Mouse (Mus musculus): ENCODE data around the gene Ctbp2.

Ctbp2 gene

DNA sequence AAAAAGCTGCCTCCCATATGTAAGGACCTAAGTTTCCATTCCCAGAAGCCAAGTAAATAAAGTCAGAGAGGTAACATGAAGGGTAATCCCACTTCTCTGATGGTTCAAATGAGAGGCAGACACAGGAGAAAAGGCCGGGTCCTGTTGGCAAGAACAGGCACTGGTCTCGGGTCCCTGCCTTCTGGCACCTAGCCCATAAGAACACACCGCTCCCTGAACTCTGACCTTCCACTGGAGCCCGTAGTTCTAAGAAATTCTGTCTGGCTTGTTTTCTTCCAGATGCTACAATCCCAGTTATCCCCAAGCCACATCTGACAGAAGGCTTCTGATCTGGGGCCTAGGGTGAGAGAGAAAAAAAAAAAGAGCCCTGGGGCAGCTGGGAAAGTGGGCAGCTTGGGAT, 35.7 kb downstream of the Ctbp2 start:
- DNase-seq (ENCODE audit: low spot score in 2 of 2): no peak

DNA sequence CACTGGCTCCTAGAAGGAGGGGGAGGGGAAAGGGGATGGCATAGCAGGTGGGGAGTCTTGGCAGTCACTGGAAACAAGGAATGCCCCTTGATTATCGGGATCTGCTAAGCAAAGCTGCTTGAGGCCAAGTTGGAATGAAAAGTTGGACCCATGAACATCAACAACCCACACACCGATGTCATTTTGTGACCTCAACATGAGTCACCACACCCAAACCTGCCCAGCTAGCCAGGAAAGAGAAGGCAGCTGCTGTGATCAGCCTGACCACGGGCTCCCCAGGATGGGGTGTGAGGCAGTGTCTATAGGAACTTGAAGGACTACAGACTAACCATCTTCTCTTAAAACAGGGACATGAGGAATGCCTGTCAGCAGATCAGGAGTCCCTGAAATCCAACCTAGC, 38.7 kb downstream of the Ctbp2 start:
- no peak for DNase-seq (ENCODE audit: low spot score in 2 of 2)

DNA sequence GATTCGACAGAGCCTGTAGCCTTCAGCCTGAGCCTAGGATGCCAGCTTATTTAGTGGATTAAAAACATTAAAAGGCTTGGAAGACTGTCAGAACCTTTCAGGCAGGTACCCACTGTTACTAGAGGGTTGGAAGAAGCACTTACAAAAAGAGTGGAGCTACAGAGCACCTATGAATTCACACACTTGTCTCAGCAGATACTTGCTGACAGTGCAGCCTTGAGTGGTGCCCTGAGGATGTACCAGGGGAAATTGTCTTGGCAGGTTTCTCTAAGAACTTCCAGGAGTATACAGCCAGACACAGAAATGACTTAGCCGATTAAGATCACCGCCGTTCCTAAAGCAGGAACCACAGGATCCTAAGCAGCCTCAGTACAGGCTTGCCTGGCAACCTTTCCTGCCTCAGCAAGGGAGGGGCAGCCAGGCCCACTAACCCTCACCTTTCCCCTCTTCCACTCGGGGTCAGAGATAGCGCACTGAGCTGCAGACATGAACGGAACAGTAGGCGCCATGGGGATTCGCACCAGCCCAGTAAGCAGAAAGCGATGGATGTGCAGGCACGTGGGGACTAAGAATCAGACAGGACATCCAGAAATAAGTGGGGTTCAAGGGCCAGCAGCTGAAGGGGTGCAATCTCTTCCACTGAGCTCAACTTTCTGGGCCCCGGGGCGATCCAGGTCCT, 40.1 kb downstream of the Ctbp2 start:
- peak in 1 of 2 experiments; percentile 32 for DNase-seq (ENCODE audit: low spot score in 2 of 2)

DNA sequence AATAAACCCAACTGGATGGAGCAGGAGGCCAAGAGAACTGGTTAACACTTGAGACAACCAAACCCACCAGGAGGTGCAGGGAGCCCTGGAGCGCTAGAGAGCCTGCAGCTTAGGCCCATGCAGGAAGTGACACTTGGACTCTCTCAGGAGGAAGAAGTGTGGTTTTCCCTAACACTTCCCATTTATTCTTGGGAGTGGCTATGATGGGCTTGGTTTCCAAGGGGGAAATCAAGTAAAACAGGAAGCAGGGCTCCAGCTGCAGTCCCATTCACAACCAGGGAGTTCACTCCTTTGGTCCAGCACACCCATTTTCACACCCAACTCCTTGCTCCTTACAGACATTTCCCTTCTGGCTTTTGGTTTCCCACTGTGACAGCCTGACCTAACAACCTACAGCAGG, 45.2 kb downstream of the Ctbp2 start:
- no peak for DNase-seq (ENCODE audit: low spot score in 2 of 2)

DNA sequence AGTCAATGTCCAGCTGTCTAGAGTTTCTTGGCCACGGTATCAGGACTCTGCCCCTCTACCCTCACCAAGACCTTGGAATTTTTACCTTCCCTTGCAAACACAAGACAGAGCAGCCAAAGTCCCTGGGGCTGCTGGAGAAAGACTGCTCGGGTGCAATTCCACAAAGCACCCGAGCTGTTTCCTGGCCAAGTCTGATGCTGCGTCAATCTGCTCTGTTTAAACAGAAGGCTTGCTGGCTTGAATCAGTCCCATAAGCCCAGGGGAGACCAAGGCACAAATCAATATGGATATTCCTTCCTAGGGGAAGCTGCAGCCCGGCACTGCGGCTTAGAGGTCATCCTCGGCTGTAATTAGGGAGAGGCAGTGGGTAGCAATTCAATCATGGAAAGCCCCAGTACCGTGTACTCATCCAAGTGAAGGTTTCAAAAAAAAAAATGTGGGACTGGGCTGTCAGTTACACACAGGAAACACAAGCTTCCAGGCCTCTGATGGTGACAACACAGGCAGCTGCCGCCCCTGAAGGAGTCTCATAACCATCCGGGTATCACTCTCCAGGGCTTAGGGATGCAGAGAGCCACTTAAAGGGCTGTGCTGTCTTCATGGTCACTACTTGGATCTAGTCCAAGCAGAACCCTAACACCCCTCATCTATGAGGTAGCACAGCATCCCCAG, 49.6 kb downstream of the Ctbp2 start:
- DNase-seq (ENCODE audit: low spot score in 2 of 2): no peak

DNA sequence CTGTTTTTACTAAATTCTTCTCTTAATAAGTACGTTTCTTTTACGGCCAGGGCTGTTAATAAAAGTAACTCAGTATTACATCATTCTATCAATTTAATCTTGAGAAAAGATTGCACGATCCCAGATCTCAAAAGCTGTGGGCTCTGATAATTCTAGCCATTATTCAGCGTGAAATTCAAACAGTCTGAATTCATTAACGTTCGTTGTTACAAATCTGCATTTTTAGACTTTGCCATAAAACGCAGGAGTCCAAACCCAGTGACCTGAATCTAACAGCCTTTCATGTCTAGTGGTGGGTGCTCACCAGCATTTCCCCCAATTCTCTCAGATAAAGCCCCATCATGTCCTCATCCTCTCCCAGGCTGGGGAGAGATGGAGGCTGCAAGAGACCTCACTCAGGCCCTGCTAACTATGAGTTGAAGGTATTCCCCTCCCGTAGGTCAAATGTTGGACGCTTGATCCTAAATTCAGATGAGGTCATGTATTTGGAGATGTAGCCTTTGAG, 51.0 kb downstream of the Ctbp2 start:
- DNase-seq (ENCODE audit: low spot score in 2 of 2): no peak

DNA sequence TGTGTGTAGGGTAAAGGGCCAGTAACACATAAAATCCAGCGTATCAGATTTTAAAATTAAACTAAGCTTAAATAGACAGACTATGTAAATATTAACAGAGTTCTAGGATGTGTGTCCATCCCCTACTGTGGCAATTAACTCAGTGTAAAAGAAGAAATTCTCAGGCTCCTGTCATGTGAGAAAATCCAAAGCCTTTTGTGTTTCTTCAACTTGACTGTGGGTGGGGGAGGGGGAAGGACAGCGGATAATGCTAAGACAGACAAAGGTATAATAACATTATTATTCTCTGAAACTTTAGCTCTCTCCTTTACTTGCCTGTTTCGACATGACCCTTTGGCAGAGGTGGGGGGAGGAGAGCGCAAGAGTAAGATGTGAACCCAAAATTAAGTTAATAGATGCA, 51.6 kb downstream of the Ctbp2 start:
- no peak for DNase-seq (ENCODE audit: low spot score in 2 of 2)

DNA sequence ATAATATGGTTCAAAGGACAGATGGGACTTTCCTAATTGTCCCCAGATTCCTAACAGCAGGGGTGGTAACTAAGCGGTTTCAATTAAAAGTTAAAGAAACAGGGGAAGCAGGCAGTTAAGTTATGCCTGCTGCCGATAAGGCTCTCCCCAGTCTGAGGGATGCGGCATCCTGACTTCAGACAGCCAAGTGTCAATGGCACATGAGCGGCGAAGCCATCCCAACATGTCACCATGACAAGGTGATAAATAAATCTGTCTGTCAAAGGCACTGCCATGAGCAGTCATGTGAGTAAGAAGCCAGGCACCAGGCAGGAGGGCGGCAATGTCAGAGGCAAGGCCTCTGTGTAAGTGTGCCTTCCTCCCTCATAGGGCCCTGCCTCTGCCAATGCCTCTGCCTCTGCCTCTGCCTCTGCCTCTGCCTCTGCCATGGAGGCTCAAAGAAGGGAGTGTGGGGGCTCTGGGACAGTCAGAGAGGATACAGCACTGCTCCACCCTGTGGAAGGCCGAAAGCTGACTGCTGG, 56.8 kb downstream of the Ctbp2 start:
- DNase-seq (ENCODE audit: low spot score in 2 of 2): no peak

DNA sequence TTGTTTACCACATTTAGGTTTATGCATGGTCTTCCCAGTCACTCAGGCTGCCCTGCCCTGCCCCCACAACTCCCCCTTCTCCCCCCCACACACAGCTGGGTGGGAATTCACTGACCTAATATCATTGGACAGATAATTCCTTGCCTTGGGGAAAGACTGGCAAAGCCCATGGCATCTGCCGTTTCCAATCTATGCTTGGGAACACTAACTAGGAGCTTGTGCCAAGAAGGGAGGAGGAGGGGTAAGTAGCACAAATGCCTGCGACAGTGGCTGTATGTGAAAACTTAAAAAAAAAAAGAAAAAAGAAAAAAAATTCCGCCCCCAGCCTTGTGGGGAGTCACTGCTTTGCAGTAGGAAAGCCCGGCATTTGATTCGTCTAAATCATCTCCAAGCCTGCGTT, 57.4 kb downstream of the Ctbp2 start:
- DNase-seq (ENCODE audit: low spot score in 2 of 2): no peak

DNA sequence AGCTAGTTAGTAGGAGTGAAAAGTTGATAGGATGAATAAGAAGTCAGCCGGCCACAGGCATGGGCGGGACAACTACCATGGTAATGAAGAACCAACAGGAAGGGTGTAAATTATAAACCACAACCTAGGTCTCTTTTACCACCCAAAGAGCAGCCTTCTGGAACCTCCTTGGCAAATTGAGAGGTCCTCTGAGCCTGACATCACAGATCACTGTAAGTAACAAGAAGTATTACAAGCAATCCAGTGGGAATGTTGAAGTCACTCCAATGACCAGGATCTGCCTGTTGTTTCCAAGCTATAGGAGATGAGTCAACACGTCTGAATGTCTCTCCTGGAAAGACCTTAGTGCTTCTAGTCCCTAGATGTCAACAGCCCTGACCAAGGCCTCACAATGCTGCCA, 62.1 kb downstream of the Ctbp2 start:
- no peak for DNase-seq (ENCODE audit: low spot score in 2 of 2)

DNA sequence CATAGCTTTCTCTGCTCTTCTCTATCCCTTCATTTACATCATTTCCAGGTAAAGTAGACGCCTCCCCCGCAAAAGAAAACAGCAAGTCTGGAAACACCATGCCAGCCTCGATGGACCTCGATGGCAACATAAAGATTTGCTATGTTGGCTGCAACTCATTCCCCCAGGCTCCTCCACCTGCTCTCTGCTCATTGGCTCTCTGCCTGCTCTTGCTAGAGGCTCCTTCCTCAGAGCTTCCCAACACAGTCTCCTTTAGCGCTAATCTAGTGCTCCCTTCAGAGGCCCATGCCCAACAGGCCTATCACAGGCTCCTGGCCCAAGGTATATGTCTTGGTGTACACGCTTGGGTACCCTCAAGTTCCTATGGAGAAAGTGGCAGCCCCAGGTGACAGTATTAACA, 64.0 kb downstream of the Ctbp2 start:
- no peak for DNase-seq (ENCODE audit: low spot score in 2 of 2)

DNA sequence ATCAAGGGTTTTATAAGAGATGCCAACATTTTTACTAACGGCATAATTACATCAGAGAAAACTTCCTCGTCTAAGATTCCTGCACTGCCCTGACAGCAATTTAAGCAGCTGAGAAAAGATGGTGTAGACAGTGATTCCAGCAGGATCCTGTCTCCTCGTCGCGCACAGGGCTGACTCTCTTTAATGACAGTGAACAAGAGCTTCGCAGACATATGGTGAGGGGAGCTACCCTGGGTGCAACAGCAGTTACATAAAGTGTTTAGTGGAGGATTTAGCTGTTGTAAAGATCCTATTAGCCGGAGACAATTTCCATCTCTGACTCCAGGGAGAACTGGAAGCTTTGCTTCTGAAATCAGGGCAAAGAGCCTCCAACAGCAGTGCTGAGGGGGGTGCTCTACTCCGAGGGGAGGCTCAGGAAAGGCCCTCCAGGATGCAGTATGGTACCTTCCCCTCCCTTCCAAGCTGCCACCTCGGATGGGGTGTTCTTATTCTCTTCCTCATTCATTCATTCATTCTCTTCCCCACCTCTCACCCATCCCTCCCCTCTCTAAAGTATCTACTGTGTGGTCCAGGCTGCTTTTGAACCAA, 64.5 kb downstream of the Ctbp2 start:
- DNase-seq (ENCODE audit: low spot score in 2 of 2): no peak

DNA sequence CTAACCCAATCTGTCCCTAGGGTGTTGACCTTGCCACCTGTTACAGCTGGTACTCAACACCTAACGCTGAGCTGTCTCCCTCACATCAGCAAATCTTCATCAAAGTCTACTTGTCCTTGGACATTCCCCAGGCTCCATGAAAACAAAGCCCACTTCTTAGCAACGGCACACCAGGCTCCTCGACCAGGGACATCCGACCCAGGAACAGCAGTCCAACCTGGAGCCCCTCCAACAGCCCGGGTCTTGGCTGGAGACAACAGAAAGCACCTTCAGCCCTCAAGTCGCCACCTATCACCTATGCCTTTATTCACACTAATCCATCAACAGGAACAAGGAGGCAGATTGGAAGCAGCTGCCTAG, 65.0 kb downstream of the Ctbp2 start:
- DNase-seq (ENCODE audit: low spot score in 2 of 2): no peak

DNA sequence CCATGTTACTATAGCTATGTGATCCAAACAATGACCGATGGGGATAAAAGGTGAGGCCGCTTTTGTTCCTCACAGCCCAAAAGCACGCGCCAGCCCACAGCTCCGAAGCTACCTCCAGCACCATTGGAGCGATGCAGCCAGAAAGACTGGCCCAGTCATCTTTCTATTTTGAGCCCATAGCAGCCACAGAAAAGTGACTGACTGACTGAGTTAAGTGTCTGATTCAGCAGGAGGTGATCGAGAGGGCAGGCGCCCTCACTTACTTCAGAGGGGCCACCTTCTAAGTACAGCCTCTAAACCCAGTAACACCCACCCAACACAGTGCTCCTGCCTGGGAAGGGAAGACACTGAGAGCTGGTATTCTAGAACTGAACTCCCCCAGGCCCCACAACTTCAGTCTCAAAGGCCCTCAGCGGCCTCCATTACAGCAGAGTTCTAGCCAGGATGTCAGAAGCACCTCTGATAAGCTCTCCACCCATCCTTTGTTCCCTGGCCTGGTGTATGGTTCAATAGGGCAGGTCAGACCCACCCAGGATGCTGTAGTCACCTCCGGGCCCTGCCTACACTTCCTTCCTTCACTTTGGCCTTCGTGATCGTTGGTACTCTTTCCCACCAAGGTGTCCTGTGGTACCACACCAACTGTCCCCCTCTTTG, 65.5 kb downstream of the Ctbp2 start:
- DNase-seq (ENCODE audit: low spot score in 2 of 2): no peak

DNA sequence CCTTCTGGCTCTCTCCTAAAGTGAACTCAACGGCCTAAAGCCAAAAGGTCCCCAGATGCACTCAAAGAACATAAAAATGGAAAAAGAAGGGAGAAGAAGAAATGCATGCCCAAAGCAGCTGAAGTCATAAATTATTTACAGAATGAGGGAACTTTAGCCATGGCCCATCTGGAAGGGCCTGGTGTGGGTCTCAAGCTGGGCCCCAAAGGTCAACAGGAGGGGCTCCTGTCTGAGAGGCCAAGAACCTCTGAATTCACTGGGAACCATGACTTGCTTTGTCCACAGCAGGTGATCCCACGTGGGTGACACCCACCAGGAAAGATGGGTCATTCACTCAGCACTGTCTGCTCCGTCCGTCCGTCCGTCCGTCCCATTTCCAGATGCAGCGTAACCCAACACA, 67.2 kb downstream of the Ctbp2 start:
- DNase-seq (ENCODE audit: low spot score in 2 of 2): no peak

DNA sequence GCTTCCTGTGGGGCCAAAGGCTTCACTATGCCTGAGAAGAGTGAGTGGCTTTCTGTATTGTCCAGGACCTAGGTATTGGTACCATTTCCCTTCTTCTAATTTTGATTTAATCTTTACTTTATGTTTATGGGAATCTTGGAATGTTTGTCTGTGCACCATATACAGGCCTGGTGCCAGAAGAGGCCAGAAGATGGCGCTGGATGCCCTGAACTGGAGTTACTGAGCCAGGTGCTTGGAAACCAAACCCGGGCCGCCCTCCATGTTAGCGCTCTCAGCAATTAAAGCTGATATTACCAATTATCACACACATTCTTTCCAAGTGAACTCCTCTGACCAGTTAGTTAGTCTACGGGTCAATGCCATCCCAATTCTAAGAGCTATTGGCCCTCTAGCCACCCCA, 69.7 kb downstream of the Ctbp2 start:
- DNase-seq (ENCODE audit: low spot score in 2 of 2): no peak

DNA sequence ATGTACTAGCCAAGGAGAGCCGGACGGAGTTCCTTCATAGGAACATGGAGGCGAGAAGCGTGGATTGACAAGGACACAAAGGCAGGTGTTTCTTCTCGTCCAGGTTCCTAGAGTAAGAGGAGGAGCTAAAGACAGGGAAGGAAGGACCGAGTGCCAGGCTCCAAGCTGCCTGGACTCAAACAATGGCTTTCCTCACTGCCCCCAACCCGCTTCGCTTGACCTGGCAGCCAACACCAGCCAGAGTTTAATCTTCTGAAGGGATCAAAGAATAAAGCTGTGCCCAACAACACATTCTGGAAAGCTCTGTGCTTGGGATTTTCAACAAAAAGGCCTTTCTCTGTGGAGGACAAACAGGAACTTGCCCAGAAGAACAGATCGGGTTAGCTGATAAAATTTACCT, 70.4 kb downstream of the Ctbp2 start:
- DNase-seq (ENCODE audit: low spot score in 2 of 2): no peak

DNA sequence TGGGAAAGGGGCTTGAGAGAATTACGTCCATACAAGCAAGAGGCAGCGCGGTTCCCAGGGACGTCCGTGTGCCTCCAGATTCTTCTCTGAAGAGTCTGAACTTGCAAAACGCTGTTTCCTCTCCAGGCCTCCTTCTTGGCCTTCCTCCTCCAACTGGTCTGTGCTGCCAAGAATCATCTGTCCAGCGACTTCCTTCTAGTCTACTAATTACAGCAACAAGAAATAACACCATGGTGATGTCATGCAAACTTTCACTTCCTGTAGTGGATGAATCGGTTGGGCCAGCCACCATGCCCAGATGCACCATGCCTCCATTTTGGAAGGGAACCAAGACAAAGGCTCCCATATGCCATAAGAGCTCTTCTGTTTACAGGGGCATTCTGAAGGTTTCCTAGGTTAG, 71.3 kb downstream of the Ctbp2 start:
- peak in 1 of 2 experiments; percentile 61 for DNase-seq (ENCODE audit: low spot score in 2 of 2)

DNA sequence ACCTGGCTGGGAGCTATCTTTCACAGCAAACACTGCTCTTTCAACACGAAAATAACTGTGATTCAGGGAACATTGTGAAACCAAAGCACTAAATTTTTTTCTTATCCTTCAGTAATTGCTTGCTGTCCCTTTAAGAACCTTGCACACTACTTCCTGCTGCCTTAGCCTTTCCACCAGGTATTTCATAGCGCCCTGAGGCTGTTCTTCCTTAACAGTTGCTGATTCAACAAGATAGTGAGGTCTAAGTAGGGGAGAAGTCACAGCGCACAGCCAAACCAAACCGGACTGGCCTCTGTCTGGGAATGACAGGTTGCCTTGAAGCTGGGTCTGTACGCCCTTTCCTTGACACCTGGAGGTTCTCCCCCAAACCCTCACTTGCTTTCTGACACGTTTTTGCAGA, 73.5 kb downstream of the Ctbp2 start:
- DNase-seq (ENCODE audit: low spot score in 2 of 2): peak; percentile 47 to 51

DNA sequence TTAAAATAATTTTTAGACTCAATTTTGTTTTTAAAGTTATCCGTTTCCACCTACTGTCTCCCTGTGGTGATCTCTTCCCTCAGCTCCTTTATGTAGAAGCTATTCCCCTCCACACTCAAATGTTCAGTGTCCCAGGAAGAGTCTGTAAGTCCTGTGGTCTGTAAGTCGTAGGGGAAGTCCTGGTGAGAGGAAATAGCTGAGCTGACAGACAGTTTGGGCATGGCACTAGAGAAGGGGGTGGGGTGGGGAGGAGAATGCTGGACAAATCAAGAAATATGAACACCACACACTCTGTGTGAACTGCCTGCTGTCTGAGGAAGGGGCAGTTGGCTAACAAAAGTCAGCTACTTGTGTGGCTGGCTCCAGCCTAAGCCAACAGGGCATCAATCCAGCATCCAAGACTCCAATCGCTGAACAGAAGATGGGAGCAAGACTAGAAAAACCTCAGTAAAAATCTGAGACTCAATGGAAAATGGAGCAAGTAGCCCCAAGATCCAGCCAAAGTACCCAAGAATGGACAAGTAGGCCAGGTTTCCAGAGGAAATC, 76.0 kb downstream of the Ctbp2 start:
- DNase-seq (ENCODE audit: low spot score in 2 of 2): no peak

DNA sequence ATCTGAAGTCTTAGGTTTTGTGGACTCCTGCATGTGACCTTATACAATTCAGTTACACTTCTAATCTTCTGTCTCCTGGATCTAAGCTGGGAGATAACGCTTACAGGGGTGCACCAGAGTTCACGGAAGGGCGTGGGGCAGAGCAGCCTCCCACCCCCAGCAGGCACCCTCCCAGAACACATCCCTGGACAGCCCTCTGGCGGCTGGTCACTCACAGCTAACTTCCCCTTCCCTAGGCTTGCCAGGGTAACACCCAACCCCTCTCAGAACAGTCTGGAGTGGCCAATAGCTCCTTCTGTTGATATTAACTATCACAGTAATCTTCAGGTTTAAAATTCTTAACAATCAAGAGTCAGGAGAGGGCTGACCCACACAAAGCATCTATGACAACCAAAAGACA, 76.9 kb downstream of the Ctbp2 start:
- DNase-seq (ENCODE audit: low spot score in 2 of 2): peak in 1 of 2 experiments; percentile 42

DNA sequence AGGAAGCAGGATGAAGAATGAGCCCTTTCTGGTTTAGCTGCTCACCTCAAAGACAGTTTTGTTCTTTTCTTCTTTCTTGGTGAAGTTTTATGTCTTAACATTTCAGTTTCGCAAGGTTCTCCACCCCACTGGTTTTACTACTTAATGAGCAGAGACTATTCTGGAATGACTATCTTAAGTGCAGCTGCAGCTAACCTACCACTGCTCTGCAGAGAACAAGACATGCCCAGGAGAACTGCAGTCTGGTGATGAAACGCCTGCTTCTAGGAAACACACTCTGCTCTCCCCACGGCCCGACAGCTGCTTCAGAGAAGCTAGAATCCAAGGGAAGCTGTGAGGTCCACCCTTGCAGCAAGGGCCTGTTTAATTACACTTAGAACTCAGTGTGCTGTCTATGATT, 79.4 kb downstream of the Ctbp2 start:
- no peak for DNase-seq (ENCODE audit: low spot score in 2 of 2)

Data from urinary bladder, postnatal 36 days (tissue).